Mouse (Mus musculus) myocyte (in vitro differentiated cells): ENCODE measurements at regions not wholly inside any gene's neighbourhood (a gene's known extent, or its start where the extent isn't known, plus 50 kb on each side); places are given as distances from the start of the nearest gene placed in this dataset.

Source experiments
- CEBPB ChIP-seq: IDR thresholded peaks from 2 replicates; pipeline ENCODE4 v1.6.1; 2011; ENCODE audit warnings: mild to moderate bottlenecking, moderate library complexity; ENCODE audit not compliant: poor library complexity, insufficient read depth, severe bottlenecking
- E2F4 ChIP-seq: IDR thresholded peaks from one replicate; pipeline ENCODE4 v1.6.1; 2011; ENCODE audit warnings: mild to moderate bottlenecking, control low read depth, moderate library complexity; ENCODE audit not compliant: insufficient read depth
- MAX ChIP-seq: IDR thresholded peaks from one replicate; pipeline ENCODE4 v1.6.1; 2011; ENCODE audit warnings: low read depth, mild to moderate bottlenecking, control low read depth
- MYOD1 ChIP-seq, 3 experiments: IDR thresholded peaks; one replicate each; pipeline ENCODE4 v1.6.1; 2011; ENCODE audit warnings: control low read depth in 2 of 3, low read depth in 2 of 3, mild to moderate bottlenecking in 2 of 3, moderate library complexity in 1 of 3; ENCODE audit not compliant: insufficient read length in 2 of 3, control insufficient read depth in 1 of 3
- POLR2A ChIP-seq: IDR thresholded peaks from one replicate; pipeline ENCODE4 v1.6.1; 2011; ENCODE audit warnings: low read depth, mild to moderate bottlenecking, control low read depth, moderate library complexity; ENCODE audit not compliant: insufficient read length
- POLR2AphosphoS2 ChIP-seq: IDR thresholded peaks from one replicate; pipeline ENCODE4 v1.6.1; 2011; ENCODE audit warnings: low read depth, control low read depth; ENCODE audit not compliant: insufficient read length
- REST ChIP-seq: IDR thresholded peaks from one replicate; pipeline ENCODE4 v1.6.1; 2011; ENCODE audit warnings: mild to moderate bottlenecking, control low read depth, moderate library complexity; ENCODE audit not compliant: insufficient read depth, insufficient read length
- TCF12 ChIP-seq: IDR thresholded peaks from one replicate; pipeline ENCODE4 v1.6.1; 2011; ENCODE audit warnings: mild to moderate bottlenecking, control low read depth; ENCODE audit not compliant: poor library complexity, insufficient read depth, severe bottlenecking
- TCF3 ChIP-seq: IDR thresholded peaks from one replicate; pipeline ENCODE4 v1.6.1; 2011; ENCODE audit warnings: low read depth, control low read depth; ENCODE audit not compliant: insufficient read length
- USF1 ChIP-seq: IDR thresholded peaks from one replicate; pipeline ENCODE4 v1.6.1; 2011; ENCODE audit warnings: low read depth, mild to moderate bottlenecking, control low read depth, moderate library complexity

DNA sequence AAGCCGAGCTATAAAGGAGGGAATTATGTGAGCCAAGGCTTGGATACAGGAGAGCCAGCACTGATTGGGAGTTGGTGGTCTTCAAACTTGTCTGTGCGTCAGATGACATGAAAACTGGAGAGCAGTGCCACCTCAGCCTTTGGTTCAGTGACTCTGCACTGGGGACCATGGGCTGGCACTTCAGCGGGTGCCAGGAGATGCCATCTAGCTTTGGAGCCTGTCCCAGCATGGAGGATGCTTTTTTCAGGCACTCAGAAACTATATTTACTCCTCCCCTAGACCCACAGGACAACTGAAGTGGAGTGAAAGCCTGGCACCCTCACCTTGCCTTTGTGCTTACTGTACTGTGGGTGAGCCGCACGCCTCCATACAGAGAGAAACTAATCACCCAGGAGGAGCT, 142.5 kb upstream of the Zmiz1 start:
- TF ChIP-seq TCF12 = no peak
- TF ChIP-seq USF1 = no peak
- no peak for TF ChIP-seq POLR2A
- TF ChIP-seq MAX = no peak
- TF ChIP-seq MYOD1 (IDR thresholded peaks at IDR 0.05; ENCODE audit: control insufficient read depth in 1 of 3, insufficient read length in 2 of 3, low read depth in 2 of 3) = no peak
- no peak for TF ChIP-seq CEBPB
- no peak for TF ChIP-seq E2F4
- TF ChIP-seq TCF3 = no peak
- TF ChIP-seq REST = no peak
- TF ChIP-seq POLR2AphosphoS2 = no peak
